Mouse (Mus musculus) hindbrain, embryonic 14.5 days (tissue): ENCODE data around the gene Ap3b1. TPM values are rescaled to one million over a fixed set of nuclear protein-coding genes. Genes with fewer than 3 reads are reported as not detected.

Experiments used
- ATAC-seq: fragments of 200-750 bp; cut with Nextera tagmentation; 2 replicates; pipeline ENCODE4 v1.8.0; 2017; ENCODE audit warnings: moderate number of reproducible peaks, mild to moderate bottlenecking, moderate TSS enrichment, moderate library complexity; ENCODE audit not compliant: low FRiP score
- DNase-seq: peaks from one replicate; pipeline ENCODE4 v3.0.0-alpha.2; 2015; ENCODE audit warnings: low spot score
- H3K27ac ChIP-seq: fragments of 300-500 bp; sonication (generic); 2 replicates; pipeline ENCODE4 v1.5.1; 2014; ENCODE audit warnings: mild to moderate bottlenecking, moderate library complexity
- H3K27me3 ChIP-seq: fragments of 300-500 bp; sonication (generic); 2 replicates; pipeline ENCODE4 v1.6.1; 2014; ENCODE audit warnings: mild to moderate bottlenecking, low read length, mixed read lengths; ENCODE audit not compliant: control insufficient read depth, insufficient read depth
- H3K36me3 ChIP-seq: fragments of 300-500 bp; sonication (generic); replicated peaks from 2 replicates; pipeline ENCODE4 v1.6.1; 2014; ENCODE audit not compliant: control insufficient read depth, insufficient read depth
- H3K4me1 ChIP-seq: fragments of 300-500 bp; sonication (generic); replicated peaks from 2 replicates; pipeline ENCODE4 v1.6.1; 2014; ENCODE audit warnings: antibody characterized with exemption, low read length, mixed read lengths; ENCODE audit not compliant: control insufficient read depth, insufficient read depth
- H3K4me2 ChIP-seq: fragments of 300-500 bp; sonication (generic); replicated peaks from 2 replicates; pipeline ENCODE4 v1.6.1; 2014; ENCODE audit warnings: mild to moderate bottlenecking, moderate library complexity
- H3K4me3 ChIP-seq: fragments of 300-500 bp; sonication (generic); replicated peaks from 2 replicates; pipeline ENCODE4 v1.5.1; 2014; ENCODE audit warnings: mild to moderate bottlenecking, low read length
- H3K9ac ChIP-seq: fragments of 300-500 bp; sonication (generic); 2 replicates; pipeline ENCODE4 v1.6.1; 2014
- H3K9me3 ChIP-seq: fragments of 300-500 bp; sonication (generic); 2 replicates; pipeline ENCODE4 v1.6.1; 2016; ENCODE audit warnings: low read length; ENCODE audit not compliant: control insufficient read depth
- WGBS: fragments of 180-500 bp; shearing (Covaris S2); extraction: QIAGEN DNeasy Blood & Tissue Kit; methylation state at CpG from one replicate; pipeline ENCODE4 v1.1.7; 2014; 5-methylcytosine and 5-hydroxymethylcytosine counted together
- polyA plus RNA-seq: library from polyadenylated mRNA; unstranded; fragments of >200 nt; fragmentation: Nextera tagmentation; extraction: Ambion mirVana; gene quantifications from 2 replicates; pipeline ENCODE4 v1.2.1, GENCODE M21; 2014

The Ap3b1 gene
- polyA plus RNA-seq, 1 experiment from 2014 or later: 27.3 TPM

- H3K4me3 ChIP-seq: no peak overlapping the region
- no peaks in the 10 kb centered on the region for H3K27me3 ChIP-seq
- H3K36me3 ChIP-seq: no peaks in the 10 kb centered on the region
- DNase-seq (no peak), ATAC-seq (no peak)
- H3K27ac ChIP-seq: no peak overlapping the region
- H3K9me3 ChIP-seq: no peaks in the 10 kb centered on the region
- WGBS: 91% methylated on average over 2 of the region's 2 CpGs
- H3K4me1 ChIP-seq: no peaks in the 10 kb centered on the region
- no peak overlapping the region for H3K9ac ChIP-seq
- no peak overlapping the region for H3K4me2 ChIP-seq
Measured at GRCm38 (mm10) chr13:94429567-94429966, 70.8 kb downstream of the Ap3b1 start.

DNA sequence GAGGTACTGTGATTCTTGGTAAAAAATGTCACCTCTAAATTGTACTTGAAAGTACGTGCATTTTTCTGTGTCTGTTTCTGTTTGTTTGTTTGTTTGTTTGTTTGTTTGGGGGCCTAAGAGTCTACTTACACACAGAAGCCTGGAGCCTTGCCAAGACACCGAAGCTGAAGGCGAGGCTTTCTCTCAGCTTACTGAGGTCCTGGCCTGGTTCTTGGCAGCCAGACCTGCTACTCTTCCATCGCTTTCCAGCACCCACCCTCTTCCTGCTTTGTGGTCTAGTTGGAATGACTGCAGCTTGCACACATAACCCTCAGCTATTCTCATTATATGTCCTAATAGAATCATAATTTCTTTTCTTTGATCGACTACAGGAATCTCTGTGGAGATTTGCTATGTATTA lies 80.6 kb downstream of the Ap3b1 start:
- H3K27ac ChIP-seq: no peak overlapping the region
- ATAC-seq (no peak), DNase-seq (peak; percentile 44)

GRCm38 (mm10) chr13:94441199-94441598 lies 82.4 kb downstream of the Ap3b1 start:
- WGBS: 88% methylated on average over 4 of the region's 4 CpGs

More for the DNA sequence above, 80.6 kb downstream of the Ap3b1 start:
- Histone ChIP-seq H3K4me2 (no peak overlapping the region), H3K9ac (no peak overlapping the region), H3K27me3 (no peaks in the 10 kb centered on the region), H3K4me1 (no peaks in the 10 kb centered on the region), H3K4me3 (no peak overlapping the region), H3K36me3 (peaks cover 9% of the 10 kb centered on the region), H3K9me3 (no peaks in the 10 kb centered on the region)
- 70% methylated on average over 5 of the region's 5 CpGs for WGBS

DNA sequence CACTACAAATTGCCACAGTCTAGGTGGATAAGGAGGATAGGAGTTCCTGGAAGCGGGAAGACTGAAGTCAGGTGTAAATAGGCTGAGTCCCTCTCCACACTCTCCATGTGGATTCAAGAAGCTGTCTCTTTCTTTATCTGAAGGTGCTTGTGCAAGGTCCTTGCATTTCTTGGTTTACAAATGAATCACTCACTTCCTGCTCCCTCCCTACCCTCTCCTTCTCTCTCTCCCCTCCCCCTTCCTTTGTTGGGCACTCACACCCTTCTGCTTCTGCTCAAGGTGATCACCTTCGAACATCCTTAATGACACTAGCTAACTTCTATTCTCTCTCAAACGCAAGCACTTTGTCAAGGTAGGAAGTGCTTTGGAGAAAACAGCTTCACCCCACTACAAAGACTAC lies 84.7 kb downstream of the Ap3b1 start:
- no peaks in the 10 kb centered on the region for H3K9me3 ChIP-seq
- H3K4me1 ChIP-seq: no peaks in the 10 kb centered on the region
- no peaks in the 10 kb centered on the region for H3K27me3 ChIP-seq
- no peak for DNase-seq
- no peak overlapping the region for H3K4me3 ChIP-seq
- 86% methylated on average over 3 of the region's 3 CpGs for WGBS
- no peak overlapping the region for H3K4me2 ChIP-seq
- H3K36me3 ChIP-seq: peaks cover 19% of the 10 kb centered on the region
- no peak overlapping the region for H3K9ac ChIP-seq
- no peak for ATAC-seq
- no peak overlapping the region for H3K27ac ChIP-seq

More at GRCm38 (mm10) chr13:94441199-94441598, 82.4 kb downstream of the Ap3b1 start:
- ATAC-seq: no peak
- Histone ChIP-seq H3K36me3 (peaks cover 9% of the 10 kb centered on the region), H3K9me3 (no peaks in the 10 kb centered on the region), H3K4me3 (no peak overlapping the region), H3K27me3 (no peaks in the 10 kb centered on the region), H3K27ac (no peak overlapping the region), H3K4me1 (no peaks in the 10 kb centered on the region), H3K4me2 (no peak overlapping the region), H3K9ac (no peak overlapping the region)
- DNase-seq: no peak

- H3K4me3 ChIP-seq: no peak overlapping the region
- WGBS: 85% methylated on average over 5 of the region's 5 CpGs
- no peak for DNase-seq
Measured at GRCm38 (mm10) chr13:94445103-94445502, 86.3 kb downstream of the Ap3b1 start.

GRCm38 (mm10) chr13:94447003-94447402 lies 88.2 kb downstream of the Ap3b1 start:
- no peaks in the 10 kb centered on the region for H3K4me1 ChIP-seq
- H3K4me3 ChIP-seq: no peak overlapping the region
- no peak overlapping the region for H3K9ac ChIP-seq
- no peak overlapping the region for H3K27ac ChIP-seq
- peaks cover 13% of the 10 kb centered on the region for H3K36me3 ChIP-seq
- no peak overlapping the region for H3K4me2 ChIP-seq
- 74% methylated on average over 4 of the region's 4 CpGs for WGBS
- no peak for ATAC-seq
- H3K27me3 ChIP-seq: no peaks in the 10 kb centered on the region
- no peaks in the 10 kb centered on the region for H3K9me3 ChIP-seq
- no peak for DNase-seq

More at GRCm38 (mm10) chr13:94445103-94445502, 86.3 kb downstream of the Ap3b1 start:
- Histone ChIP-seq H3K36me3 (peaks cover 19% of the 10 kb centered on the region), H3K27ac (no peak overlapping the region), H3K9me3 (no peaks in the 10 kb centered on the region), H3K4me2 (no peak overlapping the region), H3K27me3 (no peaks in the 10 kb centered on the region), H3K4me1 (no peaks in the 10 kb centered on the region), H3K9ac (no peak overlapping the region)
- no peak for ATAC-seq

GRCm38 (mm10) chr13:94449593-94449992 lies 90.8 kb downstream of the Ap3b1 start:
- no peaks in the 10 kb centered on the region for H3K27me3 ChIP-seq
- no peaks in the 10 kb centered on the region for H3K4me1 ChIP-seq
- WGBS: 63% methylated on average over 7 of the region's 7 CpGs
- DNase-seq (no peak), ATAC-seq (no peak)
- H3K36me3 ChIP-seq: peaks cover 10% of the 10 kb centered on the region; the same call in 1 of the 2 replicates
- H3K27ac ChIP-seq: no peak overlapping the region
- H3K9ac ChIP-seq: no peak overlapping the region
- no peak overlapping the region for H3K4me3 ChIP-seq
- no peak overlapping the region for H3K4me2 ChIP-seq
- H3K9me3 ChIP-seq: no peaks in the 10 kb centered on the region

DNA sequence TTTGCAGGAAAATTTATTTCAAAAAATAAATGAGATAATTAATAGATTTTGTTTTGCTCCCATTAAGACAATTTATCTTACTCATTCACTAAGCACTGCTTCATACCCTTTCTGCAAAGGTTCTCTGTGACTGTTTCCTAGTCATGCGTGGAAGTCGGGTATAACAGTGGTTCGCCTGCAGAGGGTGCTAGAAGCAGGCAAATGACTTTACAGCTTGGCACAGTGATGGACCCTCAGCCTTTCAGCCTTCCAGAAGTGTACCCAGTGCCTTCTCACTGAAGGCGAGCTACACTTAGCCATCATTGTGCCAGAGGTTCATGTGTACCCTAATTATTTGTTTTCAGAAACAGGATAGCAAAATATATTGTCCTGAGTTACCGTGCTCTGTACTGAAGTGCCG lies 92.5 kb downstream of the Ap3b1 start:
- DNase-seq: peak; percentile 80
- peak; percentile 64; the same call in 1 of the 2 replicates for ATAC-seq
- peaks cover 10% of the 10 kb centered on the region; the same call in 1 of the 2 replicates for H3K36me3 ChIP-seq

DNA sequence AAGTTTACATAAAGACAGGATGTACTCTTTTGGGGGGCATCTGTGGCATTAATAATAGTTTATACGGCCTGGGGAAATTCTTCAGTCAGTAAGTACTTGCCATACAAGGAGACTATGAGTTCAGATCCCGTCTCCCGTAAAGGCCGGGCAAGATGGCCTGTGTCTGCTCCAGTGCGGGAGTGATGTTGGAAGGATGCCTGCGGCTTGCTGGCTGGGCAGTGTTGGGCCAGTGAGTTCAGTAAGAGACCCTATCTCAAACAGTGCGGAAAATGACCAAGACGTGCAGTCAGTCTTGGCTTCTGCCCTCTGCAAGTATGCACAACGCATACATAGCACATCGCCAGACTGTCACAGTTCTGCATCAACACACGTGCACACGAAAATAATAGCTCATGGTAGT lies 95.4 kb downstream of the Ap3b1 start:
- H3K27me3 ChIP-seq: no peaks in the 10 kb centered on the region
- ATAC-seq (no peak), DNase-seq (no peak)
- H3K36me3 ChIP-seq: no peaks in the 10 kb centered on the region; the same call in 1 of the 2 replicates
- H3K4me2 ChIP-seq: no peak overlapping the region
- H3K27ac ChIP-seq: no peak overlapping the region
- no peaks in the 10 kb centered on the region for H3K9me3 ChIP-seq
- no peak overlapping the region for H3K9ac ChIP-seq
- H3K4me1 ChIP-seq: no peaks in the 10 kb centered on the region
- no peak overlapping the region for H3K4me3 ChIP-seq
- 86% methylated on average over 12 of the region's 12 CpGs for WGBS

More for the DNA sequence above, 92.5 kb downstream of the Ap3b1 start:
- Histone ChIP-seq H3K27me3 (no peaks in the 10 kb centered on the region), H3K4me3 (no peak overlapping the region), H3K4me2 (no peak overlapping the region), H3K27ac (no peak overlapping the region), H3K9ac (no peak overlapping the region), H3K4me1 (no peaks in the 10 kb centered on the region), H3K9me3 (no peaks in the 10 kb centered on the region)
- WGBS: 60% methylated on average over 6 of the region's 6 CpGs

- Histone ChIP-seq H3K4me3 (no peak overlapping the region), H3K27ac (no peak overlapping the region), H3K9ac (no peak overlapping the region), H3K36me3 (peaks cover 6% of the 10 kb centered on the region; the same call in 1 of the 2 replicates), H3K27me3 (no peaks in the 10 kb centered on the region), H3K4me2 (no peak overlapping the region), H3K4me1 (no peaks in the 10 kb centered on the region), H3K9me3 (no peaks in the 10 kb centered on the region)
- ATAC-seq (no peak), DNase-seq (no peak)
- WGBS: 83% methylated on average over 4 of the region's 4 CpGs
Measured at GRCm38 (mm10) chr13:94459143-94459542, 100.4 kb downstream of the Ap3b1 start.
